Mouse (Mus musculus) B cell, adult 2 months (primary cell): Measurements from ENCODE around the gene Ndufc1.
"Not testable (repeated sequence)": the region's sequence is repeated elsewhere in the genome, so short reads cannot be mapped to it uniquely, and the experiment has no call there.

Experiments
- DNase-seq, 2 experiments: peaks; one replicate each; pipeline ENCODE4 v3.0.0; 2022

The Ndufc1 gene

DNA sequence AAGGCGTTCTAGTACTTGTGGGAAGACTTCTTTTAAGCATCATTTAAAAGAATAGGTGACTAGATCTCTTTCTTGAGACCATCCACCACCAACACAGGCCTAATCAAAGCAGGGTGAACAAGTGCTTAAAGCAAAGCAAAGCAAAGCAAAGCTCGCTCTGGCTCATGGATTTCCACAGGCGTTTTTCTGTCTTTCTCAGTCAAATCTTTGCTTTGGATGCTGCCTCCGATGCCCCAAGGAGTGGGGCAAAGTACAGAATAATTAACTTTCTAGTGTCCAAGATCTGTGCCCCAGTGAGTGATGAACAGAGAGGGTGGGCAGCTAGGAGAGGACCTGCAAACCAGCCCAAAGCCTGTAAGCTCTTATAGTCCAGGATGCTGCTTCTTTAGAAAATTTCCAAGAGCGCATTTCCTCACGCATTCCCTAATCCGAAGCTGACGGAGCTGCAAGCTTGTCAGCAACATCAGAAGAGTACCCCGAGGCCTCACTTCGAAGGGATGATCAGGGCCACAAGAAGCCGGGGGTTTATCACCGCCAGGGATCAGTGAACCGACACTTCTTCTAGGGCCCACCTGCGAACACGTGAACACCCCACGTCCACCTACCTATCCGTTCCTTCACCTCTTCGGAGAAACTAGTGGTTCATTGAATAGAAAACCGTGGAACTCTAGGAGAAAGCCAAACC, 13.2 kb downstream of the Ndufc1 start:
- DNase-seq: no peak

DNA sequence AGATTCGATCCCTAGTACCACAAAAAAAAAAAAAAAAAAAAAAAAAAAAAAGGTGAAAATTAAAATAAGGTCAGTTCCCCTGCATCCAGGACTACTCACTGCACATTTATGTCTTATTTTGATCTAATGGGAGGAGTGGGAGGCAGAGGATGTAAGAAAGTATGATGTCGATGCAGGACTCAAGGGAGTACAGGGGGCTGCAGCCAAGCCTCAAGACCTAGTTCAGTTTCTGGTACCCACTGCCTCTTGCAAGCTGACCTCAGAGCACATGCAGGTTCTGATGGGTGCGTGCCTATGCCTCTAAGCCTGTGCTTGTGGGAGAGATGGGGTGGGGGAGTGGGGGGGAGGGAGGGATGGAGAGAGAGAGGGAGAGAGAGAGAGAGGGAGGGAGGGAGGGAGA, 13.9 kb downstream of the Ndufc1 start:
- no peak for DNase-seq

DNA sequence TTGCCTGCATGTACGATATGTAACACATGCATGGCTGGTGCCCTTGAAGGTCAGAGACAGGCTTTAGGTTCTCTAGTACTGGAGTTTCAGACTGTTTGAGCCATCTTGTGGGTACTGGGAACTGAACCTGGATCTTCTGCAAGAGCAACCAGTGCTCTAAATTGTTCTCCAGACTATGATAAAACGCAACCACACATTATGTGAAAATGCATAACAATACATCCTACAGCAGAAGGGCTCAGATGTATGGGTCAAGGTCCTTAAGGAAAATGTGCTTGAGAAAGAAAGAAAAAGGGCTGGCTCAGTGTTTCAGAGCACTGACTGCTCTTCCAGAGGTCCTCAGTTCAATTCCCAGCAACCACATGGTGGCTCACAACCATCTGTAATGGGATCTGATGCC, 15.1 kb downstream of the Ndufc1 start:
- no peak for DNase-seq

DNA sequence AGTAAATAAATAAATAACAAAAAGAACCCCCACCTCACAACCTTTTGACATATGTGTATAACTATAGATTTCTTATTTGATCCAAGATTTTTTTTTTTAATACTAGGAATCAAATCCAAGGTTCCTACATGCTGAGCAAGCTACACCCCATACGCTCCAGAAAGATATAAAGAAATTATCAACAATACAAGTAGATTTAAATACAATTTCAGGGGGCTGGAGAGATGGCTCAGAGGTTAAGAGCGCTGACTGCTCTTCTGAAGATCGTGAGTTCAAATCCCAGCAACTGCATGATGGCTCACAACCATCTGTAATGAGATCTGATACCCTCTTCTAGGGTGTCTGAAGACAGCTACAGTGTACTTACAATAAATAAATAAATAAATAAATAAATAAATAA, 15.8 kb downstream of the Ndufc1 start:
- not testable (repeated sequence) for DNase-seq

DNA sequence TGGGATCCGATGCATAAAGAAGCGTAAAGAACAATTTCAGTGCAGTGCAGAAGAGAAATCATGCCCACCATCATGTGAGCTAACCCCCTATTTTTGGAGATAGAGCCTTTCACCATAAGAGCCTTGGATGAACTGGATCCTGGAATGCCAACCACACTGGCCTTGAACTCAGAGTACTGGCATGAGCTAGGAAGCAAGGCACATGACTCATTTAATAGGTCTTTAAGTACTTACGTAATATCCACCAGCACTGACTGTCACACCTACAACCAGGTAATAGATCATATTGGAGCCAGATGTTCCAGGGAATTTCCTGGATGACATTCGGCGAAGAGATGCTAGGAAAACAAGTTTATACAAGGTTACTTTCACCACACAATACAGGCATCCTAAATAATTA, 17.2 kb downstream of the Ndufc1 start:
- DNase-seq: no peak

DNA sequence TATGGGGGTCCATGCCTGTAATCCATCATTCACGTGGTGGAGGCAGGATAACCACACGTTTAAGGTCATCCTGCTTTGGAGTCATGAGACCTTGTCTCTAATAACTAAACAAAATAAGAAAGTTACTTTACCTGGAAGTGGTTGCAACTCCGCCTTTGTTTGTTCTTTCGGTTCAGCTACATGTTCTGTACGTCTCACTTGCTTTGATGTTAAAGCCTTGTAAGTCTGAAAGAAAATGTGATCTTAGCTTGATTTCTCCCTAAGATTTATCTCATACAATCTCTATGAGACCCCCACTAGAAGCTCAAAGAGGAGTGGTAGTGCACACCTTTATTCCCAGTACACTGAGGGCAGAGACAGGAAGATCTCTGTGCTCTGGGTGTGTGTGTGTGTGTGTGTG, 17.7 kb downstream of the Ndufc1 start:
- no peak for DNase-seq

DNA sequence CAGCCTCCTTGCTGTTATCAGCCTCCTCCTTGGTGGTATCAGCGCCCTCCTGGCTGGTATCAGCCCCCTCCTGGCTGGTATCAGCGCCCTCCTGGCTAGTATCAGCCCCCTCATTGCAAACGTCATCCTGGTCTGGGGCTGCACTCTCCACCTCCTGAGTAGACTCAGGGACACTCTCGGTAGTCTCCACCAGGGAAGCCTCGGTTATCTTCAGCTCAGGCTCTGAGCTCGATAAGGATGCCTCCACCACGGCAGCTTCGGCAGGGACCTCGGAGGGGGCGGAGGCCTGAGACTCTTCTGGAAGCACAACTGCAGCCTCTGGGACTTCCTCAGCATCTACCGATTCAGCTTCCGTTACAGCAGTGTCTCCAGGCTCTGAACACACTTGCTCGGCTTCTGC, 19.9 kb downstream of the Ndufc1 start:
- no peak for DNase-seq

DNA sequence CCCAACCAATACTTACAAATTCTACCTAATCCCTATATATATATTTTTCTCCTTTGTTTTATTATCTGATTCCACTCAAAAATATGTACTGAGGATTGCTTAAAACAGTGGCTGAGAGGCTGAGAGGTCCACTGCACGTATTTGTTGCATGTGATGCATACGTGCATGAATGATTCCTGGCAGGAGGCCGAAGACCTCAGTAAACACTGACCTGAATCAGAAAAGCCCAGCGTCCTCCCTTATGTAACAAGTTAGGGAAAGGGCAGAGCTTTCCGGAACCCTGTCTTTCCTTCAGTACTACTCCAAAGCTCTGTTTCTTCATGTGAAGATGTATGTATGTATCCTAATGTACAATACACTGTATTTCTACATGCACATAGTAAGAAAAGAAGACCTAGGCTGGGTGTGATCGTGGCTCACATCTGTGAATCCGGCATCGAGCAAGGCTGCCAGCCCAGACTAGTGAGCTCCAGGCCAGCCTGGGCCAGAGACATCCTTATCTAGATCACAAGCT, 20.9 kb downstream of the Ndufc1 start:
- no peak for DNase-seq

DNA sequence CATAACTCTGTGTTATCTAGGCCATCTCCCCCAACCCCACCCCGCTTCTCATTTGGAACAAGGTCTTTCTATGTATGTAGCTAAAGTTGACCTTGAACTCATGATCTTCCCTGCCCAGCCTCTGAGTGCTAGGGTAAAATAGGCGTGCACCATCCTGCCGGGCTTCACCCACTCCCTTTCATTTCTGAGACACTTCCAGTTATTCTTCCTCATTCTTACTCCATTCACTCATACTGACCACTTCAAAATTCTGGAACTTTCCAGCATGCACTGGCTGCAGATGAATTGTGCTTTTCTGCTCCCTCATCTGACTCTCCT, 21.7 kb downstream of the Ndufc1 start:
- DNase-seq: no peak

DNA sequence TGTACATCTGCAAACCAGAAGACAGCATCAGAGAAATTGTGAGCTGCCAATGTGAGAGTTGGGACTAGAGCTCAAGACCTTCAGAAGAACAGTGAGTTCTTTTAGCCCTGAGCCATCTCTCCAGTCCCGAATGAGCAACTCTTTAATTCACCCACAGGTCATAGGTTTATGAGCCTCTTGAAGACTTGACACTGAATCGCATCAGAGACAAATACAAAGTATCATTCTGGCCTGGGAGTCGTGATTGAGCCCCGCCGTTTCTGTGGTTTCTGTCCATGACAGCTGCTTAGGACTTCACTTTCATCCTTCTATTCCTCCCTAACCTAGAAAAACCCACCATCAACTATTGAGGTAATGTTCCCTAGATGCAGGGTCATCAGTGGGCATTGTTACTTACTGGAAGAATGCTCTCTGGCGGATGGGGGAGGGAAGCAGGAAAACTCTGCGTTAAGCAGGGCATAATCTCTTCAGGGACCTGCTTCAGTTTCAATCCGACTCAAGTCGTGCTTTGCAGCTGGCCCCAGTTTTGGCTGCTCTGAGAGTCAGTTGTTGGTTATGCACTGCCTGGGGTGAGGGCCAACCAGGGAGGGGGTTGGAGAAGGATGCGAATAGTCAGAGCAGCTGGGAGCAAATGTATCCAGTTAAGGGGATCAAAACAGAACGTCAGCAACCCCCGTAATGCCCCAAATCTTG, 22.2 kb downstream of the Ndufc1 start:
- DNase-seq: no peak

DNA sequence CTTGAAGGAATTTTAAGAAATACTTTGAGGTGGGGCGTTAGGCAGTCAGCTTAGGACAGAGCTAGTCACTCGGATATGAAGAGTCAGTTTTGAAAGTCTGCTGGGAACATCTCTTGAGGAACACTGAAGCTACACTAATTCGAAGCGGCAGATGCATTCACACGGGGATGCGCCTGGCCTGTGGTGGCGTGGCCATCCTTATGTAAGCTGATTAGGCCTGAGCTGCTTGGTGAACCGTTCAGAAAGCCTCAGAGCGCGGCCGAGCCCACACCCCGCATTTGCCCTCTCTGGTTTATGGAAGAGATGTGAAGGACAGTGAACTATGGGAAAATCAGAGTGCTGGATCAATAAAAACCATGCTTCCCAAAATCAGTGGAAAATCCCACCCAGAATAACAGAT, 25.4 kb downstream of the Ndufc1 start:
- no peak for DNase-seq

DNA sequence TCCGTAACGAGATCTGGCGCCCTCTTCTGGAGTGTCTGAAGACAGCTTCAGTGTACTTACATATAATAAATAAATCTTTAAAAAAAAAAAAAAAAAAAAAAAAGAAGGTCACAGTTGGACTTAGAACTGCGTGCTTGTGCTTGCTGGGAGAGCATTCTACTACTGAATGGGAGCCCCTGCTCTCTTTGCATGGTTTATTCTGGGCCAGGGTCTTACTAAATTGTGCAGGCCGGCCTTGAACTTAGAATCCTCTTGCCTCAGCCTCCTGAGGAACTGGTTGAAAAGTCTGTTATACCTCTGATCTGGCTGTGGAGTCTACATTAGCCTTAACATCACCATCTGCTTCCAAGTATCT, 28.2 kb downstream of the Ndufc1 start:
- DNase-seq: no peak

DNA sequence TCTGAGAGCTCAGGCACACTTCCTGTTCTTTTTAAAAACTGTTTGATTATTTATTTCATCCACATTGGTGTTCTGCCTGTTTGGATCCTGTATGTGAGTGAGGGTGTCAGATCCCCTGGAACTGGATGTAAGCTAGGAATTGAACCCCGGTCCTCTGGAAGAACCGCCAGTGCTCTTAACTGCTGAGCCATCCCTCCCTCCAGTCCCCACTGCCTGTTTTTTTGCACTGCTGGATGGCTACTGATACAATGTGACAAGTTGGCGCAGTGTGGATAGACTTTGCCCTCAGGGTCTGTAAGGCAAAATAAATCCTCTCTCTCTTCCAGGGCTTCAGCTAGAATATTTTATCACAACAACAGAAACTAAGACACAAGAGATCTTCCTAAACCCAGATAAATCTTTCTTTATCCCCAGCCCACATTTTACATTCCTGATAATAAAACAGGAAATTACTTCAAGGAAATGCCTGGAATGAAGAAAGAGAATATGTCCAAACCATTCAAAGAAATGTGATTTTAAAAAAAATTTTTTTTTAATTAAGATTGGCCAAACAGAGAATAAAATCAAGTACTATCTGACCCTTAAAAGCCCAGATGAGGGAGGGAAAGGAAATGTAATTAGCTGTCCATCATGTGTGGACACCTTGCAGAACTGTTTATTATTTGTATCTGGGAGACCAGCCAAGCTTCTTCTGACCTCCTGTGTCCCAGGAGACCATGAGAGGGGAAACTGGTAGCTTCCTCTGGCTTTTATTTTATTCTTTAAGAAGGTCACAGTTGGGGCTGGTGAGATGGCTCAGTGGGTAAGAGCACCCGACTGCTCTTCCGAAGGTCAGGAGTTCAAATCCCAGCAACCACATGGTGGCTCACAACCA, 28.8 kb downstream of the Ndufc1 start:
- no peak for DNase-seq

DNA sequence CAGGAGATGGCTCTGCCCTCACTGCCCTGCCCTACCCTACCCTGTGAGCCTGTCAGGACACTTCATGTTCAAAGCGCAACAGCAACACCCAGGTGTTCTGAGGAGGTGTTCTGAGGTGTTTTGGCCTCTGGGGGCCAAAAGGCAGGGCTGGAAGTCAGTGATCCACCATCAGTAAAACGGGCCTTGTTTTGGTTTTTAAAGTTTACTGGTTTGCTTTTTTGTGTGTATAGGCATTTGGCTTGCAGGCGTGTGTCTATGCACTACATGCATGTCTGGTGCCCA, 30.2 kb downstream of the Ndufc1 start:
- no peak for DNase-seq

DNA sequence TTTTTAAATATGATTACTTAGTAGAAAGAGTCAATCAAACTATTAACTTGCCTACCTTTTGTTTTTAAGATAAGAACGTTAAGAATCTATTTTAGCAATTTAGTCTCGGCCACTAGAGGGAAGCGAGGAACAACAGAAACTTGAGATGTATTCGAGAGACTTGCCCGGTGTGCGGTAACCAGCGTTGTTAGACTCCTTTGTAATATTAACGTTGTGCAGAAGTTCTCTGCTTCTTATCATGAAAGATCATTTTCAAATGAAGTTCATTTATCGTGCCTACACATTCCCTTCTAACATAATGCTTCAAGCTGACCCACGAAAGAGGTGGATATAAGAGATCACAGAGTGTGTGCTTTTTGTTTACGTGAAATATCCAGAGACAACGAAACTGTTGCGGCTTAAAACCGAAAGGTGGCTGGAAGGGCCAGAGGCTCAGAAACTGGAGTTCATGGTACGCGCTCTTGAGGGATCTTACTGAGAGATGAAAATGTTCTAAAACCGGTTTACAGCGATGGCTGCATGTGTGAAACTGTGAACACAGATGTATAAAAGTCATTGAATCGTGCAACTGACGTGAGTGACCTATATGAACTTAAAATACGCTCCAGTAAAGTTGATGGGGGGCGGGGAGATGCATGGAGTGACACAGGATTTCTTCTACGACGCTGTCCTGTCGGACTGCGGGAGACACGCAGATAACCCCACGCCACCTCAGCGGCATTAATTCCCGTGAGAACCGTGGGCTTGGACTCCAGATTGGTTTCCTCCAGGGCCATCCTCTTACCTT, 30.7 kb downstream of the Ndufc1 start:
- peak; percentile 27 to 31 for DNase-seq

DNA sequence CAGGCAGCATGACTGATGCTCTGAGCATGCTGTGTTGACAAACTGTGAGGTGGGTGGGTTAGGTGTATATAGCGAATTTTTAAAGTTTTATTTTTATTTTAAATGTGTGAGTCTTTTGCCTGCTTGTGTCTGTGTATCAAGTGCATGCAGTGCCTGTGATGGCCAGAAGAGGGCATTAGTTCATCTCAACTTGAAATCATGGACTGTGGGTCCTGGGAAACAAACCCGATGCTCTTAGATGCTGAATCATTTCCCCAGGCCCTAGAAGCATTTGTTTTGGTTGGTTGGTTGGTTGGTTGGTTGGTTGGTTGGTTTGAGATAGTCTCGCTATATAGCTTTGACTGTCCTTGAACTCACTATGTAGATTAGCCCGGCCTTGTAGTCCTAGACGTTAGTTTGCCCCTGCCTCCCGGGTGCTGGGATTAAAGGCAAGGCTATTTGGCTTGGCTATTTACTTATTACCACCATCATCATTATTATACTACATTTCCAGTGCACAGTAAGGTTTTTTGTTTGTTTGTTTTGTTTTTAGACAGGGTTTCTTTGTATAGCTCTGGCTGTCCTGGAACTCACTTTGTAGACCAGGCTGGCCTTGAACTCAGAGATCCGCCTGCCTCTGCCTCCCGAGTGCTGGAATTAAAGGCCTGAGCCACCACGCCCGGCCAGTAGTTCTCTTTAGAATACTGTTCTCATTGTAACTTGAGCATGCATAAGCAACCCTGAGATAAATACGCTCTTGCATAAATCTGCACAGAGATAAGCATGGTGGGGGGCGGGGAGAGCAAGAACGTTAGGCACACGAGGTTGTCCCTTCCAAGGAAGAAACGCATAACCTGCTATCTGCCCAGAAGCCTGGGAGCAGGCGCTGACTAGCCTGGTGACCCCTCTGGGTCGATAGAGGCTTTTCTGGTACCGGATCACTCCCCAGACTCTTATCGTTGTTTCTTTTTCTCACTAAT, 33.2 kb downstream of the Ndufc1 start:
- peak; percentile 71 to 72 for DNase-seq

DNA sequence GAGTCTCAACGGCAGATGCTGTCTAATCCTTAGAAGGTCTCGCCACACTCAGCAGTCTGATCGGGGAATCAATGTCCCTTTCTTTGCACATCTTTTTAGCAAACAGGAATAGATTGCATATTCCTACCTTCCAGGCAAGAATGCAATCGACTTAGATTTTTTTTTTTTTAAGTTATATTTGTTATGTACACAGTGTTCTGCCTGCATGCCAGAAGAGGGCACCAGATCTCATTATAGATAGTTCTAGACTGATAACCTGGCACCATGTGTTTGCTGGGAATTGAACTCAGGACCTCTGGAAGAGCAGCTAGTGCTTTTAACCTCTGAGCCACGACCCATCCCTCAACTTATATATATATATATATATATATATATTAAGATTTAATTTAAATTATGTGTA, 35.2 kb downstream of the Ndufc1 start:
- DNase-seq: no peak

DNA sequence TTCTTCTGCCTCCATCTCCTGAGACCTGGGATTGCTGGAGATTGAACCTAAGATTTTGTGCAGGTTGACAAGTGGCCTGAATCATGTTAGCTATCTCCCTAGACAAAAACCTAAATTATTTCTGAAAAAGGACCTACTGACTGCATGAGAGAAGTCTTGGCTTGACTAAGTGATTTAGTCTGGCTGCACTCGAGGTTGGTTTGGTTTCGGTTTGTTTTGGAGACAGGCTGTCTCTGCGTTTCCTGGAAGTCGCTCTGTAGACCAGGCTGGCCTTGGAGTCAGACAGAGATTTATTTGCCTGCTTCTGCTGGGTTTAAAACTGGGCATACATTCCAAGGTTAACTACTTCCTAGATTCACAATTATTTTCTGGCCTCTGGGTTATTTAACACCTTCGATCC, 35.9 kb downstream of the Ndufc1 start:
- DNase-seq: no peak

DNA sequence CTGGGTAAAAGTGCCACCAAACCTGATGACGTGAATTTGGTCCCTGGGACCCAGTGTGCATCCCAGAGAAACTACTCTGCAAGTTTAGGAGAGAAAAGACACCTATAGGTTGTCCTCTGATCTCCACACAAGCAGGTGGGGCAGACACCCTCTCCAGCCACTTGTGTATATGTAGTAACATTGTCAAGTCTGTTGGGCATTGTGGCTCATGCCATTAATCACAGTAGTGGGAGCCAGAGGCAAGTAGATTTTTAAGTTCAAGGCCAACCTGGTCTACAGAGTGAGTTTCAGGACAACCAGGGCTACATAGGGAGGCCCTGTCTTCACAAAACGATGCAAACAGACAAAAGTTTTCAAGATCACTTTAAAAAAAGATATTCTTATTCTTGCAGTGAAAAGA, 37.0 kb downstream of the Ndufc1 start:
- DNase-seq: no peak

DNA sequence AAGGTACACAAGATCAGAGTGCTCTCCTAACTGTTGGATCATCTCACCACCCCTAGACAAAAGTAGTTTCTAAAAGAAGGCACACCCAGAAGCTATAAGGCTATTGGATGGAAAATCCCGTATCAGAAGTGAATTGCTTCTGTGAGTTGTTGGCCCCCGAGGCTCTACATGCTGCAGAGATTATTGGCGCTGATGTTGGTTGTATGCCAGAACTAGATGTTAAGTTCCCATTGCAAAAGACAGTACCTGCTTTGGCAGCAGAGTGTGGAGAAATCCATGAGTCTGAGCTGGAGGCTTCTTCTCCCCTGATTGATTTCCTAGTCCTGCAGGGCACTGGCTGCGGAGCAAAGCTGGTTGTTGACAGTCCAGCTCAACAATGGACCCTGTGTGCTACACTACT, 40.8 kb downstream of the Ndufc1 start:
- no peak for DNase-seq

DNA sequence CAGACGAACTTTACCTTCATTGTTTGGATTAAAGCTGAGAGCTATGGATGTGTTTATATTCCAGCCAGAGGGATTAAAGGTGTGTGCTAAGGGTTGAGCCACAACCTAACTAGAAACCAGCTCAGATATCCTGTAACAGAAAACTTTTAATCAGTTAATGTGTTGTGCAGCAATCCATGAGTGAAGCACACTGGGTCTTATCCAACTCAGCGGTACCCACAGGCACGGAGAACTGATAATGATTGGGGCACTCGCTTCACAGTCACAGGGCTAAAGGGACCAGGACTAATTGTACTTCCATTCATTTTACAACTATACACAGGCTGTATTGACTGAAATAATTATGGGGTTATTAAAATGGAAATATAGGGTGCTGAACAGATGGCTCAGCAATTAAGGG, 41.9 kb downstream of the Ndufc1 start:
- no peak for DNase-seq

DNA sequence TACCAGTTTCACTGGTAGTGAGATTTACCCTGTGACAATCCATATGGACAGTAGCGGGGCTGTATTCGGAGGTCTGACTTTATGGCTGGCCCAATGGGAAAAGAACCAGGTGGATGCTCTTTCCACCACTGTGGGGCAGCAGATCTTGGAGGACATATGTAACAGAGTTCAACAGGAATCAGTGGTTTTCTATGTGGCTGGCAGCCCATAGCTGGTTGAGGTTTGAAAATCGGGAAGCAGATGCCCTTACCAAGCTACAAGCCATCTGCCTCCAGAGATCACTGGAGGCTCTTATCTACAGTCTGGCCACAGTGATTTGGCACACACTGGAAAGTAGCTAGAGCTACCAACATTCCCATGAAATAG, 43.3 kb downstream of the Ndufc1 start:
- no peak for DNase-seq
